Mouse (Mus musculus): ENCODE measurements around the gene Cadps. TPM values are rescaled to one million over a fixed set of nuclear protein-coding genes. Genes with fewer than 3 reads are reported as not detected.

Gene Cadps
- polyA plus RNA-seq, 1 experiment: 6.0 TPM

GRCm38 (mm10) chr14:12812072-12812471 lies 10.8 kb downstream of the Cadps start:
- 88% methylated on average over 3 of the region's 3 CpGs for WGBS
- DNase-seq: no peak
- Histone ChIP-seq H3K27me3 (ENCODE audit: control insufficient read depth, insufficient read depth, low read length) (no peaks in the 10 kb centered on the region), H3K4me1 (replicated peaks; ENCODE audit: control insufficient read depth, insufficient read depth, low read length) (no peaks in the 10 kb centered on the region), H3K36me3 (ENCODE audit: control insufficient read depth, insufficient read depth, low read length) (no peaks in the 10 kb centered on the region), H3K27ac (ENCODE audit: control insufficient read depth, insufficient read depth, low read length) (no peak overlapping the region), H3K4me3 (ENCODE audit: control insufficient read depth, insufficient read depth, low read length) (no peak overlapping the region)
- TF ChIP-seq CTCF (IDR thresholded peaks at IDR 0.05; ENCODE audit: borderline replicate concordance, control insufficient read depth, extremely low read depth, insufficient read depth, low read length, poor library complexity): no peak
- no peak for TF ChIP-seq POLR2A (IDR thresholded peaks at IDR 0.05; ENCODE audit: control insufficient read depth, extremely low read depth, insufficient read depth, low read length, poor library complexity)

- H3K4me1 ChIP-seq (replicated peaks; ENCODE audit: control insufficient read depth, insufficient read depth, low read length): no peaks in the 10 kb centered on the region
- DNase-seq: no peak
- H3K27ac ChIP-seq (ENCODE audit: control insufficient read depth, insufficient read depth, low read length): no peak overlapping the region
- no peaks in the 10 kb centered on the region for H3K27me3 ChIP-seq (ENCODE audit: control insufficient read depth, insufficient read depth, low read length)
- no peak for TF ChIP-seq CTCF (IDR thresholded peaks at IDR 0.05; ENCODE audit: borderline replicate concordance, control insufficient read depth, extremely low read depth, insufficient read depth, low read length, poor library complexity)
- no peak for TF ChIP-seq POLR2A (IDR thresholded peaks at IDR 0.05; ENCODE audit: control insufficient read depth, extremely low read depth, insufficient read depth, low read length, poor library complexity)
- no peaks in the 10 kb centered on the region for H3K36me3 ChIP-seq (ENCODE audit: control insufficient read depth, insufficient read depth, low read length)
- no peak overlapping the region for H3K4me3 ChIP-seq (ENCODE audit: control insufficient read depth, insufficient read depth, low read length)
- 25% methylated on average over 1 of the region's 1 CpGs for whole genome bisulfite sequencing
These were observed 19.9 kb downstream of the Cadps start for GRCm38 (mm10) chr14:12802995-12803394.

- no peak for DNase-seq
- Histone ChIP-seq H3K4me1 (replicated peaks; ENCODE audit: control insufficient read depth, insufficient read depth, low read length) (no peaks in the 10 kb centered on the region), H3K4me3 (ENCODE audit: control insufficient read depth, insufficient read depth, low read length) (no peak overlapping the region), H3K27ac (ENCODE audit: control insufficient read depth, insufficient read depth, low read length) (no peak overlapping the region), H3K36me3 (ENCODE audit: control insufficient read depth, insufficient read depth, low read length) (no peaks in the 10 kb centered on the region), H3K27me3 (ENCODE audit: control insufficient read depth, insufficient read depth, low read length) (no peaks in the 10 kb centered on the region)
- WGBS: 78% methylated on average over 2 of the region's 2 CpGs
- no peak for TF ChIP-seq POLR2A (IDR thresholded peaks at IDR 0.05; ENCODE audit: control insufficient read depth, extremely low read depth, insufficient read depth, low read length, poor library complexity)
- TF ChIP-seq CTCF (IDR thresholded peaks at IDR 0.05; ENCODE audit: borderline replicate concordance, control insufficient read depth, extremely low read depth, insufficient read depth, low read length, poor library complexity): no peak
These were observed 21.8 kb downstream of the Cadps start for GRCm38 (mm10) chr14:12801100-12801499.

- DNase-seq: no peak
- TF ChIP-seq POLR2A (IDR thresholded peaks at IDR 0.05; ENCODE audit: control insufficient read depth, extremely low read depth, insufficient read depth, low read length, poor library complexity): no peak
- TF ChIP-seq CTCF (IDR thresholded peaks at IDR 0.05; ENCODE audit: borderline replicate concordance, control insufficient read depth, extremely low read depth, insufficient read depth, low read length, poor library complexity): no peak
These were observed 24.0 kb downstream of the Cadps start for GRCm38 (mm10) chr14:12798926-12799325.

GRCm38 (mm10) chr14:12784296-12784695 lies 38.6 kb downstream of the Cadps start:
- Histone ChIP-seq H3K27me3 (ENCODE audit: control insufficient read depth, insufficient read depth, low read length) (no peaks in the 10 kb centered on the region), H3K4me3 (ENCODE audit: control insufficient read depth, insufficient read depth, low read length) (no peak overlapping the region), H3K4me1 (replicated peaks; ENCODE audit: control insufficient read depth, insufficient read depth, low read length) (no peaks in the 10 kb centered on the region), H3K27ac (ENCODE audit: control insufficient read depth, insufficient read depth, low read length) (no peak overlapping the region), H3K36me3 (ENCODE audit: control insufficient read depth, insufficient read depth, low read length) (no peaks in the 10 kb centered on the region)
- 74% methylated on average over 1 of the region's 1 CpGs for WGBS
- DNase-seq: no peak
- TF ChIP-seq CTCF (IDR thresholded peaks at IDR 0.05; ENCODE audit: borderline replicate concordance, control insufficient read depth, extremely low read depth, insufficient read depth, low read length, poor library complexity): no peak
- TF ChIP-seq POLR2A (IDR thresholded peaks at IDR 0.05; ENCODE audit: control insufficient read depth, extremely low read depth, insufficient read depth, low read length, poor library complexity): no peak

More at GRCm38 (mm10) chr14:12798926-12799325, 24.0 kb downstream of the Cadps start:
- Histone ChIP-seq H3K4me1 (replicated peaks; ENCODE audit: control insufficient read depth, insufficient read depth, low read length) (no peaks in the 10 kb centered on the region), H3K27me3 (ENCODE audit: control insufficient read depth, insufficient read depth, low read length) (no peaks in the 10 kb centered on the region), H3K27ac (ENCODE audit: control insufficient read depth, insufficient read depth, low read length) (no peak overlapping the region), H3K36me3 (ENCODE audit: control insufficient read depth, insufficient read depth, low read length) (no peaks in the 10 kb centered on the region), H3K4me3 (ENCODE audit: control insufficient read depth, insufficient read depth, low read length) (no peak overlapping the region)

GRCm38 (mm10) chr14:12780016-12780415 lies 42.9 kb downstream of the Cadps start:
- H3K36me3 ChIP-seq (ENCODE audit: control insufficient read depth, insufficient read depth, low read length): no peaks in the 10 kb centered on the region
- no peaks in the 10 kb centered on the region for H3K27me3 ChIP-seq (ENCODE audit: control insufficient read depth, insufficient read depth, low read length)
- H3K27ac ChIP-seq (ENCODE audit: control insufficient read depth, insufficient read depth, low read length): no peak overlapping the region
- no peak overlapping the region for H3K4me3 ChIP-seq (ENCODE audit: control insufficient read depth, insufficient read depth, low read length)
- no peak for DNase-seq
- no peaks in the 10 kb centered on the region for H3K4me1 ChIP-seq (replicated peaks; ENCODE audit: control insufficient read depth, insufficient read depth, low read length)
- 100% methylated on average over 1 of the region's 1 CpGs for WGBS
- no peak for TF ChIP-seq CTCF (IDR thresholded peaks at IDR 0.05; ENCODE audit: borderline replicate concordance, control insufficient read depth, extremely low read depth, insufficient read depth, low read length, poor library complexity)
- TF ChIP-seq POLR2A (IDR thresholded peaks at IDR 0.05; ENCODE audit: control insufficient read depth, extremely low read depth, insufficient read depth, low read length, poor library complexity): no peak

GRCm38 (mm10) chr14:12777990-12778389 lies 44.9 kb downstream of the Cadps start:
- Histone ChIP-seq H3K27ac (ENCODE audit: control insufficient read depth, insufficient read depth, low read length) (no peak overlapping the region), H3K4me3 (ENCODE audit: control insufficient read depth, insufficient read depth, low read length) (no peak overlapping the region), H3K36me3 (ENCODE audit: control insufficient read depth, insufficient read depth, low read length) (no peaks in the 10 kb centered on the region), H3K27me3 (ENCODE audit: control insufficient read depth, insufficient read depth, low read length) (no peaks in the 10 kb centered on the region), H3K4me1 (replicated peaks; ENCODE audit: control insufficient read depth, insufficient read depth, low read length) (no peaks in the 10 kb centered on the region)
- TF ChIP-seq CTCF (IDR thresholded peaks at IDR 0.05; ENCODE audit: borderline replicate concordance, control insufficient read depth, extremely low read depth, insufficient read depth, low read length, poor library complexity) (no peak), POLR2A (IDR thresholded peaks at IDR 0.05; ENCODE audit: control insufficient read depth, extremely low read depth, insufficient read depth, low read length, poor library complexity) (no peak)
- WGBS: 85% methylated on average over 4 of the region's 4 CpGs
- DNase-seq: no peak
